Mouse (Mus musculus) liver, postnatal 0 days (tissue): ENCODE results near the gene Vars2.

Experiments
- CTCF ChIP-seq: sonication (generic); IDR thresholded peaks from 2 replicates; pipeline ENCODE4 v1.5.1; 2016; ENCODE audit warnings: antibody characterized with exemption, low read depth
- EP300 ChIP-seq: IDR thresholded peaks from 2 replicates; pipeline ENCODE4 v1.6.1; 2016; ENCODE audit warnings: antibody characterized with exemption, low read depth, mild to moderate bottlenecking

DNA sequence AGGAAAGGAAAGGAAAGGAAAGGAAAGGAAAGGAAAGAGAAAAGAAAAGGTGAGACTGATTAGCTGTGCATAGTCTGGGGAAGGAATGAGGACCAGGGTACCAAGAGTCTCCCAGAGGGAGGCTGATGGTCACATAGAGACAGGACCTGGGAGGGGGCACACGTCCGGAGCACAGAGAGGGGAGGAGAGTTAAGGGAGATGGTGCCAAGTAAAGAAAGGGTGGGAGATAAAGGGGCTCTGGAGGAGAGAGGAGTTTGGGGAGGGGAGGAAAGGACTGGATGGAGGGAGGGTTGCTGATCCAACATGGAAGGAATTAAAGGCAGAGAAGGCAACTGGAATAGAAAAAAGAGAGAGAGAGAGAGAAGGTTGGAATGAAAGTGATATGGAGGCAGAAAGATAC is 35.7 kb upstream of the Vars2 start:
- TF ChIP-seq CTCF (no peak), EP300 (no peak)
